Mouse (Mus musculus): ENCODE results near the gene Fbxl20. TPM values are rescaled to one million over a fixed set of nuclear protein-coding genes. Genes with fewer than 3 reads are reported as not detected.

Gene Fbxl20
- polyA plus RNA-seq, 1 experiment from 2014 or later = 10.1 TPM

- Histone ChIP-seq H3K4me1 (ENCODE audit: control insufficient read depth, insufficient read depth, low read length) (no peaks in the 10 kb centered on the region), H3K27ac (replicated peaks; ENCODE audit: low read depth, low read length) (no peak overlapping the region), H3K9ac (ENCODE audit: low read depth, low read length) (no peak overlapping the region), H3K9me3 (ENCODE audit: control insufficient read depth, low read length) (no peaks in the 10 kb centered on the region), H3K27me3 (replicated peaks; ENCODE audit: control insufficient read depth, insufficient read depth, low read length) (peaks cover 35% of the 10 kb centered on the region), H3K4me3 (ENCODE audit: low read depth, low read length) (no peak overlapping the region), H3K4me2 (ENCODE audit: low read depth, low read length) (no peak overlapping the region), H3K36me3 (ENCODE audit: control insufficient read depth, insufficient read depth, low read length) (no peaks in the 10 kb centered on the region)
- ATAC-seq (ENCODE audit: low read depth) (no peak), DNase-seq (ENCODE audit: low spot score) (no peak)
- 70% methylated on average over 4 of the region's 4 CpGs for WGBS
These were observed 102.5 kb downstream of the Fbxl20 start for GRCm38 (mm10) chr11:98047745-98048144.

DNA sequence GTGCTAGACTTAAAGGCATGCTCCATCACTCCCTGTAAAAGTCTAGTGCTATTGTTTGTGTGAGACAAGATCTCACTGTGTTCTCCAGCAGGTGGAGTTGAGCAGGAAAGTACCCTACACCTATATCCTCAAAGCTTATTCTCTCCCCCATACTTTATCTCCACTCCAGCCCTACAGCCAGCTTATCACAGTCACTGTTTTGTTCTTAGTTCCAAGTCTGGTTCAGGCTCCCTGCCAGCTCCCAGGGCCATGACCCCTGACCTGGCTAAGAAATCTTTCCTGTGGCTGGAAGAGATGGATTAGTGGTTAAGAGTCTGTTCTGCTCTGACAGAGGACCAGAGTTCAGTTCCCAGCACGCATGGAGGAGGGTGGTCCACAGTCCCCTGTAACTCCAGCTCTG is 103.7 kb downstream of the Fbxl20 start:
- no peaks in the 10 kb centered on the region for H3K9me3 ChIP-seq (ENCODE audit: control insufficient read depth, low read length)
- no peaks in the 10 kb centered on the region for H3K4me1 ChIP-seq (ENCODE audit: control insufficient read depth, insufficient read depth, low read length)
- H3K27me3 ChIP-seq (replicated peaks; ENCODE audit: control insufficient read depth, insufficient read depth, low read length) = peaks cover 22% of the 10 kb centered on the region
- 50% methylated on average over 1 of the region's 1 CpGs for WGBS
- no peaks in the 10 kb centered on the region for H3K36me3 ChIP-seq (ENCODE audit: control insufficient read depth, insufficient read depth, low read length)
- no peak for ATAC-seq (ENCODE audit: low read depth)
- no peak overlapping the region for H3K27ac ChIP-seq (replicated peaks; ENCODE audit: low read depth, low read length)
- DNase-seq (ENCODE audit: low spot score) = no peak
- no peak overlapping the region for H3K9ac ChIP-seq (ENCODE audit: low read depth, low read length)
- no peak overlapping the region for H3K4me3 ChIP-seq (ENCODE audit: low read depth, low read length)
- no peak overlapping the region for H3K4me2 ChIP-seq (ENCODE audit: low read depth, low read length)

GRCm38 (mm10) chr11:98045596-98045995 is 104.6 kb downstream of the Fbxl20 start:
- no peak overlapping the region for H3K4me2 ChIP-seq (ENCODE audit: low read depth, low read length)
- ATAC-seq (ENCODE audit: low read depth) (no peak), DNase-seq (ENCODE audit: low spot score) (no peak)
- 66% methylated on average over 4 of the region's 4 CpGs for WGBS
- no peaks in the 10 kb centered on the region for H3K36me3 ChIP-seq (ENCODE audit: control insufficient read depth, insufficient read depth, low read length)
- no peak overlapping the region for H3K4me3 ChIP-seq (ENCODE audit: low read depth, low read length)
- H3K9ac ChIP-seq (ENCODE audit: low read depth, low read length) = no peak overlapping the region
- peaks cover 14% of the 10 kb centered on the region for H3K27me3 ChIP-seq (replicated peaks; ENCODE audit: control insufficient read depth, insufficient read depth, low read length)
- H3K4me1 ChIP-seq (ENCODE audit: control insufficient read depth, insufficient read depth, low read length) = no peaks in the 10 kb centered on the region
- no peak overlapping the region for H3K27ac ChIP-seq (replicated peaks; ENCODE audit: low read depth, low read length)
- no peaks in the 10 kb centered on the region for H3K9me3 ChIP-seq (ENCODE audit: control insufficient read depth, low read length)

GRCm38 (mm10) chr11:98044074-98044473 is 106.1 kb downstream of the Fbxl20 start:
- ATAC-seq (ENCODE audit: low read depth) = no peak
- H3K9ac ChIP-seq (ENCODE audit: low read depth, low read length) = no peak overlapping the region
- peaks cover 2% of the 10 kb centered on the region; the same call in 1 of the 2 replicates for H3K27me3 ChIP-seq (replicated peaks; ENCODE audit: control insufficient read depth, insufficient read depth, low read length)
- H3K9me3 ChIP-seq (ENCODE audit: control insufficient read depth, low read length) = no peaks in the 10 kb centered on the region
- no peak overlapping the region for H3K27ac ChIP-seq (replicated peaks; ENCODE audit: low read depth, low read length)
- 69% methylated on average over 5 of the region's 5 CpGs for WGBS
- no peak overlapping the region for H3K4me3 ChIP-seq (ENCODE audit: low read depth, low read length)
- H3K4me1 ChIP-seq (ENCODE audit: control insufficient read depth, insufficient read depth, low read length) = no peaks in the 10 kb centered on the region
- no peaks in the 10 kb centered on the region for H3K36me3 ChIP-seq (ENCODE audit: control insufficient read depth, insufficient read depth, low read length)
- H3K4me2 ChIP-seq (ENCODE audit: low read depth, low read length) = no peak overlapping the region
- DNase-seq (ENCODE audit: low spot score) = no peak

- no peak for DNase-seq (ENCODE audit: low spot score)
- 76% methylated on average over 6 of the region's 6 CpGs for WGBS
- no peak overlapping the region for H3K4me2 ChIP-seq (ENCODE audit: low read depth, low read length)
- no peak for ATAC-seq (ENCODE audit: low read depth)
- no peaks in the 10 kb centered on the region; the same call in 1 of the 2 replicates for H3K27me3 ChIP-seq (replicated peaks; ENCODE audit: control insufficient read depth, insufficient read depth, low read length)
- no peaks in the 10 kb centered on the region for H3K36me3 ChIP-seq (ENCODE audit: control insufficient read depth, insufficient read depth, low read length)
- H3K4me1 ChIP-seq (ENCODE audit: control insufficient read depth, insufficient read depth, low read length) = no peaks in the 10 kb centered on the region
- H3K4me3 ChIP-seq (ENCODE audit: low read depth, low read length) = no peak overlapping the region
- H3K9ac ChIP-seq (ENCODE audit: low read depth, low read length) = no peak overlapping the region
- H3K27ac ChIP-seq (replicated peaks; ENCODE audit: low read depth, low read length) = no peak overlapping the region
- no peaks in the 10 kb centered on the region for H3K9me3 ChIP-seq (ENCODE audit: control insufficient read depth, low read length)
These were observed 107.5 kb downstream of the Fbxl20 start for GRCm38 (mm10) chr11:98042741-98043140.

GRCm38 (mm10) chr11:98040975-98041374 is 109.2 kb downstream of the Fbxl20 start:
- no peak overlapping the region for H3K27ac ChIP-seq (replicated peaks; ENCODE audit: low read depth, low read length)
- H3K4me2 ChIP-seq (ENCODE audit: low read depth, low read length) = no peak overlapping the region
- no peak overlapping the region for H3K4me3 ChIP-seq (ENCODE audit: low read depth, low read length)
- no peaks in the 10 kb centered on the region for H3K9me3 ChIP-seq (ENCODE audit: control insufficient read depth, low read length)
- peaks cover 5% of the 10 kb centered on the region; the same call in 1 of the 2 replicates for H3K4me1 ChIP-seq (ENCODE audit: control insufficient read depth, insufficient read depth, low read length)
- 57% methylated on average over 8 of the region's 8 CpGs for WGBS
- H3K27me3 ChIP-seq (replicated peaks; ENCODE audit: control insufficient read depth, insufficient read depth, low read length) = peaks cover 14% of the 10 kb centered on the region
- no peak for ATAC-seq (ENCODE audit: low read depth)
- no peak overlapping the region for H3K9ac ChIP-seq (ENCODE audit: low read depth, low read length)
- H3K36me3 ChIP-seq (ENCODE audit: control insufficient read depth, insufficient read depth, low read length) = no peaks in the 10 kb centered on the region
- DNase-seq (ENCODE audit: low spot score) = no peak

DNA sequence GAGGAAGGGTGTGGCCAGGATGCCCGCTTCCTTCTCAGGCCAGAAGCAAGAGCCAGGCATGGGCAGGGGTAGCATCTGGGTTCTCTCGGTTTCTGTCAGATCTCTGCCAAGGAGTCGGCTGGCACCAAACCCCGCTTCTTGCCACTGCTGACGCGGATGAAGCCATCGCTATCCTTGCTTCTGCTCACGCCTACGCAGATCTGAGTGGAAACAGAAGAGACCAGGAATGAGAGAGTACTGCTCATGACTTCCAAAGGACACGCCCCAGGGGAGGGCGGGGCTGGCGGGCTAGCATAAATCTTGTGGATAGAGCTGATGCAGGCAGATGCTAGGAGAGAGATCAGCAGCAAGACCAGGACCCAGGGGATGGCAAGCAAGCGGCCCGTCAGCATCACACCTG is 112.3 kb downstream of the Fbxl20 start:
- Histone ChIP-seq H3K4me3 (ENCODE audit: low read depth, low read length) (no peak overlapping the region), H3K4me2 (ENCODE audit: low read depth, low read length) (no peak overlapping the region), H3K9me3 (ENCODE audit: control insufficient read depth, low read length) (no peaks in the 10 kb centered on the region), H3K9ac (ENCODE audit: low read depth, low read length) (no peak overlapping the region), H3K36me3 (ENCODE audit: control insufficient read depth, insufficient read depth, low read length) (no peaks in the 10 kb centered on the region), H3K4me1 (ENCODE audit: control insufficient read depth, insufficient read depth, low read length) (peaks cover 16% of the 10 kb centered on the region), H3K27me3 (replicated peaks; ENCODE audit: control insufficient read depth, insufficient read depth, low read length) (peaks cover 19% of the 10 kb centered on the region), H3K27ac (replicated peaks; ENCODE audit: low read depth, low read length) (no peak overlapping the region)
- DNase-seq (ENCODE audit: low spot score) = no peak
- WGBS = 64% methylated on average over 14 of the region's 14 CpGs
- no peak for ATAC-seq (ENCODE audit: low read depth)

- Histone ChIP-seq H3K4me1 (ENCODE audit: control insufficient read depth, insufficient read depth, low read length) (peaks cover 16% of the 10 kb centered on the region), H3K36me3 (ENCODE audit: control insufficient read depth, insufficient read depth, low read length) (peaks cover 3% of the 10 kb centered on the region), H3K27ac (replicated peaks; ENCODE audit: low read depth, low read length) (no peak overlapping the region), H3K4me2 (ENCODE audit: low read depth, low read length) (peak overlapping the region; percentile 70), H3K4me3 (ENCODE audit: low read depth, low read length) (peak overlapping the region; percentile 33), H3K9me3 (ENCODE audit: control insufficient read depth, low read length) (no peaks in the 10 kb centered on the region), H3K27me3 (replicated peaks; ENCODE audit: control insufficient read depth, insufficient read depth, low read length) (peaks cover 19% of the 10 kb centered on the region), H3K9ac (ENCODE audit: low read depth, low read length) (peak overlapping the region; percentile 51)
- WGBS = 2% methylated on average over 10 of the region's 27 CpGs
- peak; percentile 80 for DNase-seq (ENCODE audit: low spot score)
- peak; percentile 64 for ATAC-seq (ENCODE audit: low read depth)
These were observed 114.2 kb downstream of the Fbxl20 start for GRCm38 (mm10) chr11:98035977-98036377.

- ATAC-seq (ENCODE audit: low read depth) (peak; percentile 59; the same call in 1 of the 2 replicates), DNase-seq (ENCODE audit: low spot score) (peak; percentile 77)
- 17% methylated on average over 4 of the region's 4 CpGs for whole genome bisulfite sequencing
- Histone ChIP-seq H3K4me3 (ENCODE audit: low read depth, low read length) (no peak overlapping the region), H3K36me3 (ENCODE audit: control insufficient read depth, insufficient read depth, low read length) (peaks cover 14% of the 10 kb centered on the region), H3K4me2 (ENCODE audit: low read depth, low read length) (no peak overlapping the region), H3K27ac (replicated peaks; ENCODE audit: low read depth, low read length) (no peak overlapping the region), H3K9me3 (ENCODE audit: control insufficient read depth, low read length) (no peaks in the 10 kb centered on the region), H3K9ac (ENCODE audit: low read depth, low read length) (no peak overlapping the region), H3K27me3 (replicated peaks; ENCODE audit: control insufficient read depth, insufficient read depth, low read length) (peaks cover 19% of the 10 kb centered on the region), H3K4me1 (ENCODE audit: control insufficient read depth, insufficient read depth, low read length) (peaks cover 16% of the 10 kb centered on the region)
These were observed 115.4 kb downstream of the Fbxl20 start for GRCm38 (mm10) chr11:98034840-98035239.

Measured in embryonic facial prominence, embryonic 14.5 days (tissue).